Mouse (Mus musculus): ENCODE measurements at regions not wholly inside any gene's neighbourhood (a gene's known extent, or its start where the extent isn't known, plus 50 kb on each side); places are given as distances from the start of the nearest gene placed in this dataset.
"Not testable (repeated sequence)": the region's sequence is repeated elsewhere in the genome, so short reads cannot be mapped to it uniquely, and the experiment has no call there.

- no peak overlapping the region for H3K4me3 ChIP-seq (ENCODE audit: low read depth, low read length)
- no peaks in the 10 kb centered on the region for H3K27me3 ChIP-seq (ENCODE audit: control insufficient read depth, insufficient read depth, low read depth, low read length)
- H3K9ac ChIP-seq (ENCODE audit: low read depth, low read length): no peak overlapping the region
- H3K36me3 ChIP-seq (ENCODE audit: control insufficient read depth, insufficient read depth, low read length): no peaks in the 10 kb centered on the region
- H3K4me2 ChIP-seq (ENCODE audit: low read length): no peak overlapping the region
- no peak for ATAC-seq
- WGBS: 100% methylated on average over 1 of the region's 1 CpGs
- no peaks in the 10 kb centered on the region for H3K4me1 ChIP-seq (ENCODE audit: control insufficient read depth, insufficient read depth, low read length)
- no peak overlapping the region for H3K27ac ChIP-seq (ENCODE audit: low read length)
- H3K9me3 ChIP-seq (replicated peaks; ENCODE audit: control insufficient read depth, low read length, poor library complexity, severe bottlenecking): 0 out of 2 replicates have a peak, but pooled peaks cover 2% of the 10 kb centered on the region
These were observed 52.0 kb upstream of the Trpm1 start for GRCm38 (mm10) chr7:64101679-64102078.

DNA sequence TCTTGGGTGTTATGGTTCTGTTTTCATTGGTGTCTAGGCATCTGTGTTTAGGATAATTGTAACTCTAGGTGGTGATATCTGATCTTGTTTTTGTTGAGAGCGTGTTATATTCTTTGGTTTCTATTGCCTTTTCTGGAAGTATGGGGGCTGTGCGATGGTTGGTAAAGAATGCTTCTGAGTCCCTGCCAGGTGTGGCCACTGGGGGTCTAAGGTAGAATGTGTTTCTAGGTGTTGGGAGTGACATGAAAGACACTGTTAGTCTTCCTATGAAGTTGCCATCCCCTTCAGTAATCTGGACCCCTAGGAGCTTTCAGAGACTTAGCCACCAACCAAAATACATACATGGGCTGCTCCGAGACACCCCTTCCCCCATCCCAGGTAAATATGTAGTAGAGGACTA lies 54.0 kb upstream of the Trpm1 start:
- 92% methylated on average over 3 of the region's 3 CpGs for WGBS
- Histone ChIP-seq H3K4me3 (ENCODE audit: low read depth, low read length) (no peak overlapping the region), H3K27ac (ENCODE audit: low read length) (no peak overlapping the region), H3K27me3 (ENCODE audit: control insufficient read depth, insufficient read depth, low read depth, low read length) (no peaks in the 10 kb centered on the region), H3K4me2 (ENCODE audit: low read length) (no peak overlapping the region), H3K36me3 (ENCODE audit: control insufficient read depth, insufficient read depth, low read length) (no peaks in the 10 kb centered on the region), H3K9me3 (replicated peaks; ENCODE audit: control insufficient read depth, low read length, poor library complexity, severe bottlenecking) (no peaks in the 10 kb centered on the region), H3K9ac (ENCODE audit: low read depth, low read length) (no peak overlapping the region), H3K4me1 (ENCODE audit: control insufficient read depth, insufficient read depth, low read length) (no peaks in the 10 kb centered on the region)
- no peak for ATAC-seq

GRCm38 (mm10) chr7:64090067-64090466 lies 63.6 kb upstream of the Trpm1 start:
- Histone ChIP-seq H3K4me1 (ENCODE audit: control insufficient read depth, insufficient read depth, low read length) (no peaks in the 10 kb centered on the region), H3K36me3 (ENCODE audit: control insufficient read depth, insufficient read depth, low read length) (no peaks in the 10 kb centered on the region), H3K4me2 (ENCODE audit: low read length) (no peak overlapping the region), H3K9ac (ENCODE audit: low read depth, low read length) (no peak overlapping the region), H3K9me3 (replicated peaks; ENCODE audit: control insufficient read depth, low read length, poor library complexity, severe bottlenecking) (no peaks in the 10 kb centered on the region), H3K27me3 (ENCODE audit: control insufficient read depth, insufficient read depth, low read depth, low read length) (no peaks in the 10 kb centered on the region), H3K4me3 (ENCODE audit: low read depth, low read length) (no peak overlapping the region), H3K27ac (ENCODE audit: low read length) (no peak overlapping the region)
- WGBS: 79% methylated on average over 1 of the region's 1 CpGs
- no peak for ATAC-seq

DNA sequence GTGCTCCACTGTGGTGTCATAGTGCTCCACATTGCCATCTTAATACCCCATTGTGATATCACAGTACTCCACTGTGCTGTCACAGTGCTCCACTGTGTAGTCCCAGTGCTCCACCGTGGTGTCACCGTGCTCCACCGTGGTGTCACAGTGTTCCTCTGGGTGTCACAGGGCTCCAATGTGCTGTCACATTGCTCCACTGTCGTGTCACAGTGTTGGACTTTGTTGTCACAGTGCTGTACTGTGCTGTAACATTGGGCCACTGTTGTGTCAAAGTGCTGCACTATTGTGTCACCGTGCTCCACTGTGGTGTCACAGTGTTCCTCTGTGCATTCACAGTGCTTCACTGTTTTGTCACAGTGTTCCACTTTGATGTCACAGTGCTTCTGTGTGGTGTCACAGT lies 64.6 kb upstream of the Trpm1 start:
- H3K9me3 ChIP-seq (replicated peaks; ENCODE audit: control insufficient read depth, low read length, poor library complexity, severe bottlenecking): no peaks in the 10 kb centered on the region
- H3K4me3 ChIP-seq (ENCODE audit: low read depth, low read length): no peak overlapping the region
- no peak for ATAC-seq
- H3K4me1 ChIP-seq (ENCODE audit: control insufficient read depth, insufficient read depth, low read length): no peaks in the 10 kb centered on the region
- WGBS: 89% methylated on average over 5 of the region's 5 CpGs
- no peak overlapping the region for H3K27ac ChIP-seq (ENCODE audit: low read length)
- H3K4me2 ChIP-seq (ENCODE audit: low read length): no peak overlapping the region
- H3K36me3 ChIP-seq (ENCODE audit: control insufficient read depth, insufficient read depth, low read length): no peaks in the 10 kb centered on the region
- no peaks in the 10 kb centered on the region for H3K27me3 ChIP-seq (ENCODE audit: control insufficient read depth, insufficient read depth, low read depth, low read length)
- H3K9ac ChIP-seq (ENCODE audit: low read depth, low read length): no peak overlapping the region

GRCm38 (mm10) chr7:64083978-64084377 lies 69.7 kb upstream of the Trpm1 start:
- WGBS: 78% methylated on average over 1 of the region's 1 CpGs
- not testable (repeated sequence) for H3K9me3 ChIP-seq (replicated peaks; ENCODE audit: control insufficient read depth, low read length, poor library complexity, severe bottlenecking); H3K4me1 ChIP-seq (ENCODE audit: control insufficient read depth, insufficient read depth, low read length); H3K27ac ChIP-seq (ENCODE audit: low read length); H3K9ac ChIP-seq (ENCODE audit: low read depth, low read length); H3K36me3 ChIP-seq (ENCODE audit: control insufficient read depth, insufficient read depth, low read length); ATAC-seq; H3K27me3 ChIP-seq (ENCODE audit: control insufficient read depth, insufficient read depth, low read depth, low read length); H3K4me2 ChIP-seq (ENCODE audit: low read length); H3K4me3 ChIP-seq (ENCODE audit: low read depth, low read length)

DNA sequence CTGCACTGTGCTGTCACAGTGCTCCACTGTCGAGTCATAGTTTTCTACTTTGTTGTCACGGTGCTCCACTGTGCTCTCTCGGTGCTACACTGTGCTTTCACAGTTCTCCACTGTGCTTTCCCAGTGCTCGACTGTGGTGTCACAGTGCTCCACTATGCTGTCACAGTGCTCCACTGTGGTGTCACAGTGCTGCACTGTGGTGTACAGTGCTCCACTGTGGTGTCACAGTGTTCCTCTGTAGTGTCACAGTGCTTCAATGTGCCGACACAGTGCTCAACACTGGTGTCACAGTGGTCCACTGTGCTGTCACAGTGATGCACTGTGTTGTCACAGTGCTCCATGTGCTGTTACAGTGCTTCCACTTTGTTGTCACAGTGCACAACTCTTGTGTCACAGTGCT lies 71.0 kb upstream of the Trpm1 start:
- WGBS: 85% methylated on average over 5 of the region's 5 CpGs
- H3K27me3 ChIP-seq (ENCODE audit: control insufficient read depth, insufficient read depth, low read depth, low read length): no peaks in the 10 kb centered on the region
- no peak for ATAC-seq
- H3K27ac ChIP-seq (ENCODE audit: low read length): no peak overlapping the region
- H3K36me3 ChIP-seq (ENCODE audit: control insufficient read depth, insufficient read depth, low read length): no peaks in the 10 kb centered on the region
- H3K9me3 ChIP-seq (replicated peaks; ENCODE audit: control insufficient read depth, low read length, poor library complexity, severe bottlenecking): no peaks in the 10 kb centered on the region
- H3K4me1 ChIP-seq (ENCODE audit: control insufficient read depth, insufficient read depth, low read length): no peaks in the 10 kb centered on the region
- H3K9ac ChIP-seq (ENCODE audit: low read depth, low read length): no peak overlapping the region
- no peak overlapping the region for H3K4me2 ChIP-seq (ENCODE audit: low read length)
- no peak overlapping the region for H3K4me3 ChIP-seq (ENCODE audit: low read depth, low read length)

- no peak for ATAC-seq
- Histone ChIP-seq H3K36me3 (ENCODE audit: control insufficient read depth, insufficient read depth, low read length) (no peaks in the 10 kb centered on the region), H3K9ac (ENCODE audit: low read depth, low read length) (no peak overlapping the region), H3K4me3 (ENCODE audit: low read depth, low read length) (no peak overlapping the region), H3K4me1 (ENCODE audit: control insufficient read depth, insufficient read depth, low read length) (no peaks in the 10 kb centered on the region), H3K27ac (ENCODE audit: low read length) (no peak overlapping the region), H3K4me2 (ENCODE audit: low read length) (no peak overlapping the region), H3K9me3 (replicated peaks; ENCODE audit: control insufficient read depth, low read length, poor library complexity, severe bottlenecking) (no peaks in the 10 kb centered on the region), H3K27me3 (ENCODE audit: control insufficient read depth, insufficient read depth, low read depth, low read length) (no peaks in the 10 kb centered on the region)
- WGBS: 86% methylated on average over 3 of the region's 3 CpGs
These were observed 71.4 kb upstream of the Trpm1 start for GRCm38 (mm10) chr7:64082201-64082600.

GRCm38 (mm10) chr7:64081618-64082017 lies 72.0 kb upstream of the Trpm1 start:
- no peak overlapping the region for H3K4me3 ChIP-seq (ENCODE audit: low read depth, low read length)
- no peaks in the 10 kb centered on the region for H3K27me3 ChIP-seq (ENCODE audit: control insufficient read depth, insufficient read depth, low read depth, low read length)
- no peaks in the 10 kb centered on the region for H3K9me3 ChIP-seq (replicated peaks; ENCODE audit: control insufficient read depth, low read length, poor library complexity, severe bottlenecking)
- H3K4me2 ChIP-seq (ENCODE audit: low read length): no peak overlapping the region
- ATAC-seq: no peak
- H3K36me3 ChIP-seq (ENCODE audit: control insufficient read depth, insufficient read depth, low read length): no peaks in the 10 kb centered on the region
- no peaks in the 10 kb centered on the region for H3K4me1 ChIP-seq (ENCODE audit: control insufficient read depth, insufficient read depth, low read length)
- H3K27ac ChIP-seq (ENCODE audit: low read length): no peak overlapping the region
- H3K9ac ChIP-seq (ENCODE audit: low read depth, low read length): no peak overlapping the region
- WGBS: 72% methylated on average over 2 of the region's 2 CpGs

- no peak overlapping the region for H3K27ac ChIP-seq (ENCODE audit: low read length)
- H3K4me2 ChIP-seq (ENCODE audit: low read length): no peak overlapping the region
- ATAC-seq: no peak
- H3K9me3 ChIP-seq (replicated peaks; ENCODE audit: control insufficient read depth, low read length, poor library complexity, severe bottlenecking): no peaks in the 10 kb centered on the region
- H3K27me3 ChIP-seq (ENCODE audit: control insufficient read depth, insufficient read depth, low read depth, low read length): no peaks in the 10 kb centered on the region
- H3K9ac ChIP-seq (ENCODE audit: low read depth, low read length): no peak overlapping the region
- no peaks in the 10 kb centered on the region for H3K36me3 ChIP-seq (ENCODE audit: control insufficient read depth, insufficient read depth, low read length)
- H3K4me3 ChIP-seq (ENCODE audit: low read depth, low read length): no peak overlapping the region
- H3K4me1 ChIP-seq (ENCODE audit: control insufficient read depth, insufficient read depth, low read length): no peaks in the 10 kb centered on the region
- WGBS: 90% methylated on average over 2 of the region's 2 CpGs
These were observed 72.6 kb upstream of the Trpm1 start for GRCm38 (mm10) chr7:64081019-64081418.

GRCm38 (mm10) chr7:64079301-64079700 lies 74.3 kb upstream of the Trpm1 start:
- Histone ChIP-seq H3K4me3 (ENCODE audit: low read depth, low read length) (no peak overlapping the region), H3K4me1 (ENCODE audit: control insufficient read depth, insufficient read depth, low read length) (no peaks in the 10 kb centered on the region), H3K27ac (ENCODE audit: low read length) (no peak overlapping the region), H3K9ac (ENCODE audit: low read depth, low read length) (no peak overlapping the region), H3K4me2 (ENCODE audit: low read length) (no peak overlapping the region), H3K9me3 (replicated peaks; ENCODE audit: control insufficient read depth, low read length, poor library complexity, severe bottlenecking) (no peaks in the 10 kb centered on the region), H3K36me3 (ENCODE audit: control insufficient read depth, insufficient read depth, low read length) (no peaks in the 10 kb centered on the region), H3K27me3 (ENCODE audit: control insufficient read depth, insufficient read depth, low read depth, low read length) (no peaks in the 10 kb centered on the region)
- WGBS: 90% methylated on average over 3 of the region's 3 CpGs
- no peak for ATAC-seq
